Mouse (Mus musculus) lung, postnatal 0 days (tissue): ENCODE measurements around the gene Neurl2.
"Not testable (repeated sequence)": the region's sequence is repeated elsewhere in the genome, so short reads cannot be mapped to it uniquely, and the experiment has no call there.

Source experiments
- CTCF ChIP-seq: IDR thresholded peaks from 2 replicates; pipeline ENCODE4 v1.5.1; 2016; ENCODE audit warnings: antibody characterized with exemption, mild to moderate bottlenecking
- EP300 ChIP-seq: IDR thresholded peaks from 2 replicates; pipeline ENCODE4 v1.6.1; 2016; ENCODE audit warnings: antibody characterized with exemption, mild to moderate bottlenecking, control low read depth

- TF ChIP-seq CTCF, EP300: not testable (repeated sequence)
These were observed 30.2 kb upstream of the Neurl2 start for GRCm38 (mm10) chr2:164863411-164863810.
